In genomic region chr1:45845466-45845865, GRCm38 (mm10) we compare ENCODE assay signal across 15 mouse cellular contexts. TPM values are rescaled to one million over a fixed set of nuclear protein-coding genes. Genes with fewer than 3 reads are reported as not detected.
"Had no signal": no experiment of that assay in that cellular context is flagged by ENCODE, and none has a peak within 500 bp of the region (broad histone marks: within the 10 kb centered on the region; RNA-seq: fewer than 3 reads in every experiment).

No protein-coding gene starts in this region.

- DNase-seq: kidney, adult 2 months; kidney, postnatal 25 days; layer of hippocampus, adult 9-11 months; liver, postnatal 0 days; lung, embryonic 14.5 days; lung, postnatal 36 days; spleen, adult 18-20 months; thymus, adult 18-20 months; thymus, postnatal 36 days had no signal

RNA-seq across cellular contexts. Expression of gene Gm5269, which starts 44.6 kb away (rescaled TPM):
- total RNA-seq: layer of hippocampus, adult 2 months; layer of hippocampus, postnatal 25 days; left cerebral cortex, adult 2 months; left cerebral cortex, postnatal 10 days; left cerebral cortex, postnatal 36 days; monocyte, adult 5-6 weeks had no signal
